Mouse (Mus musculus): ENCODE results near the gene Bmpr1b.

Gene Bmpr1b

DNA sequence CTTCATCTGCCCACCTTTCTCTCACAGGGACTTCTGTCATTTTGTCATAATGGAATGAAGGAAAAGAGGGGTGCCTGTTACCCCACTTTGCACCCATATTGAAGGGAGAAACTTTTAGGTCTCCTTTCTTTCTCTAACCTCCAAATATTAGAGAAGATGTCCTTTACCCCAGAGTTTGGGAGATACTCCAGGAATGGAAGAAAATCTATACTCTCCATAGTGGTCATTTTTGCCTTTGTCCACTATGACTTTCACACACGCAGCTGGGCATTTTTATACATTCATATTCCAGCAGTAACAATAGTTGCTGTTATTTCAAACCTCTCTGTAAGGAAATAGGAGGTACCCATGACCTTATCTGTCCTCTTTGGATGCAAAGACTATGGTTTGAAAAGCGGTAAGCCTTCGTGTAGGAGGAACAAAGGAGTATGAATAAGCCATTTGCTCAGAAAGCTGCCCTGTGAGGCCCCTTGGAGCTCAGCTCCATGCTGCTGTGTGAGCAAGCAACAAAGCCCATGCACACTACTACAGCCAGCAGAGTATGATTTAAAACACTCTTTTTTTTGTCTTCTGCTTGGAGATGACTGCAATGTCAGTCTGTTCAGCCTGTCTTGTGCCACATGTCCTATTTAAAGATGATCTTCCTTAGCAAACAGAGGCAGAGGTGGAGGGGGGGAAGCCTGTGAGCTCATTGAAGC, 350.5 kb downstream of the Bmpr1b start:
- peak; percentile 34 for DNase-seq (ENCODE audit: low spot score)

DNA sequence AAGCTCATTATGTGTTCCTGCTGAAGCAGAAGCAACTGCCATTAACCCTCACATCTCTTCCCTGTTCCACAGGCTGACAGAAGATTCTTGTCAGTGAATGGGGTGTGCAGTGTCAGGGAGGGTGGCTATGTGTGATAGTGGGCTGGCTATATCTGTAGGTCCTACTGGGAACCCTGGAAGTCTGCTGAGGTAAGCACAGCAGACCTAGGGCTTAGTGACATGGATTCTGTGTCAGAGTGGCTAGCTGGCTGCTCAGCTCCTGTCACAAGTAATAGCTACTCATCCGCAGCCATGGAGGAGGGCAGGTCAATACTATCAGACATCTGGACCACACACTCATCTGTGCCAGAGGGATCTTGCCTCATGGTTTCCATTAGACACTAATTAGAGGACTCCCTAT, 354.4 kb downstream of the Bmpr1b start:
- DNase-seq (ENCODE audit: low spot score) = peak; percentile 23

DNA sequence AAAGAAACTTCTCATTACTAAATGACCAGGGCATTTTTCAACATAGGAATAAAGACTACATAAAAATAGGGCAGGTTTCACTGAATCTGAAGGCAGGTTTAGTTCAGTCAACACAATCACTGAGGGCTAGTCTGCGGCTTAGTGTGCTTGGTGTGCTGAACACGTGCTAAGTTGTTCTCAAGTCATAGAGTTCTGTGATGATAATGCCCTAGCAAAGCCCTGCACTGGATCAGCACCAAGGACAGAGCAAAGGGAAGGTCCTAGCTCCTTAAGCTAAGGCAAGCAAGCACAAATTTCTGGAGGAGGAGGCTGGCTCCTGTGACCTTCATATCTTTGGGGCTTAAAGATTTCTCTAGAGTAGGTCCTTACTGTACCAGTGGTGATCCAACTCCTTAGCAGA, 357.9 kb downstream of the Bmpr1b start:
- peak; percentile 86 for DNase-seq (ENCODE audit: low spot score)

DNA sequence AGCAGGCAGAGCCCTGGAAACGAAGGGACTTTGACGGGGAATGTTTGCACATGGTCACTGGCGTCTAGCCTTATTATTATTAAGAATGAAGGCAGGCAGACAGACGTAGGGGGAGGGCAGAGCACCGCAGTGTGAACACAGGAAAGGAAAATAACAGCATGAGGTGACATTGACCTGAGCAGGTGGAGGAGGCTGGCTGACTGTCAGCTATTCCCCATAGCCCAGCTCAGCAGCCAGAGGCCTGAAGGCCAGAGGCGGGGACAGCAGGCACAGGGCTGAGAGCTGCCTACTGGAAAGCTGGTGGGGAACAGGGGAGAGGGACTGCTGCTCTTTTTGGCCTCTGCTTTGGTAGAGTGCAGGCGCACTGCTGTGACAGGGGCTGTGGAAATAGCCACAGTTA, 358.3 kb downstream of the Bmpr1b start:
- no peak for DNase-seq (ENCODE audit: low spot score)

DNA sequence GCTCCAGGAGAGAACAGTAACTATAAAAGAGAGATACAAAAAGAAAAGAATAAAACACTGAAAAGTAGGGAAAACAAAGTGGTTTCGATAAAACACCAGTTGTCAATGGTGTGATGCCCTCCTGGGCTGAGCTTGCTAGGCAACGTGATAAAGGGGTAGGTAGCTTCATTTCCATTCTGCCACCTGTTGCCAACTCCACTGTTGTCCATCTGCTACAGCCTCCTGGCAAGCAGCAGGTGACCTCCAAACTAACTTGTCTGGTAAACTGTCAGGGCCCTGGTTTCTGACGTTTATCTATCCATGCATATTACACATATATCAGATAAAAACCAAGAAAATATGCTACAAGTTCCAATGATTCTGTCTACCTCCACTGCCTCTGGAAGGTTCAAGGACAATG, 359.6 kb downstream of the Bmpr1b start:
- DNase-seq (ENCODE audit: low spot score) = no peak

DNA sequence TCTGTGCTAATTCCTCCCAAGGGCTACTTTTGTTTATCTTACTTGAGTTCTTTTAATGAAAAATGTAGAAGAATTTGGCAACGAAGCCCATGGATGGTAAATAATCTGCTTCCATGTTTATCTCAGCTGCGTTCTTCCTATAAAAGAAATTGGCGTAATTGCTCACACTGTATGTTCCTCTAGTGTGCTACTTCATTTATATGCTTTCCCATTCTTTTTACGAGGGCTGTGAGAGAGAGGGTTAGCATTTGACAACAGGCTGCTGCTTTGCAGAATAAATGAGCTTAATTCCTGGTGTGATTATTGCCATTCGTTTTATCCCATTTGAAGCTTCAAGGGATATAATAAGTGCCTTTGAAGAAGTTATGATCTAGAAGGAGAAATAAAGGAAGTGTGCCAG, 365.1 kb downstream of the Bmpr1b start:
- DNase-seq (ENCODE audit: low spot score) = no peak

DNA sequence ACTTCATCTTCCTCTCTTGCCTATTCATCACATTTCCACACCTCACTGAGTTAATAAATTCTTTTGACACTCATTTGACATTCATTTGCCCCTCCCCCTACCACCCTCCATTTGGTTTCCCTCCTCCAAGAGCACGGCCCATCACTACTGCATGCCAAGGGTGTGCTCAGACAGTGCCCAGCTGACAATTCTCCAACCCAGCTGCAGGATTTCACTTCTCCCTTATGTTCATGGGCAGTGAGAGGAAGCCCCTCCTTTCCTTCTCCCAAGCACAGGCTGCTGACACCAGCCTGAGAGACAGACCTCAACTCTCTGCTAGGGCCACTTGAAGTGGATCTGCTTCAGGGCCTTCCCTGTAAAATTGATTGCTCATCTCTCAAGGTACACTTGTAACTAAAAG, 371.4 kb downstream of the Bmpr1b start:
- DNase-seq (ENCODE audit: low spot score) = no peak

DNA sequence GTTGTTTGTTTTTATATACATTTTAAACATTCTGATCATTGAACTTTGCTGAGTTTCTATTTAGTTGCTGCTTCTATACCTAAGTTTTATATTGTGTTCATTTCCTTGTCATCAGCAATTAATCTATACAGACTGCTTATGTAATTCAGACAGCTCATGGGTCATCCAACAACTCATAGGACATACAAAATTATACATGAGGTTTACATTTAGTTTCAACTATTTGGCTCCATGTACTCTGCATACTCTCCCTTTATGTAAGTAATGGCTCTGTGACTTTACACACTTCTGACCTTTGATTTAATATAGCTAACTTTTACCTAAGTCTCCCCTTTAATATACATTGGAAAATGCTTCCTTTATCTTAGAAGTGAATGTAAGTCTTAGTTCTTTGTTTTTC, 371.9 kb downstream of the Bmpr1b start:
- DNase-seq (ENCODE audit: low spot score) = no peak

DNA sequence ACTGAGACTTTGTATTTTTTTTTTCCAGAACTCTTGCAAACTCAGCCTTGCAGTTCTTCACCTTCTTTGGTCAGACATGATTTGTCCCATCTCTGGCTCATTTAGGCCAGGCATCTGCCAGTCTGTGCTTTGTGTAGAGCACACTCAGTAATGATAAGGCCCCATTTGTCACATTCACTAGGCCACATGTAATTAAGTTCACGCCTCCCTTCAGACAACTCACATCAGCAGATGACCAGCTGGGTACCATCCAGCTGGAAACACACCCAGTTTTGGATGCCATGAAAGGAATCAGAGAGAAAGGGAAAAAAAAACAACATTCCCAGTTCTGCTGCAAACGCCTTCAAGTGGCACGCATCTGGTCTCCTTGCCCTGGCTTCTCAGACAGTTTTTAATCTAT, 374.9 kb downstream of the Bmpr1b start:
- no peak for DNase-seq (ENCODE audit: low spot score)

DNA sequence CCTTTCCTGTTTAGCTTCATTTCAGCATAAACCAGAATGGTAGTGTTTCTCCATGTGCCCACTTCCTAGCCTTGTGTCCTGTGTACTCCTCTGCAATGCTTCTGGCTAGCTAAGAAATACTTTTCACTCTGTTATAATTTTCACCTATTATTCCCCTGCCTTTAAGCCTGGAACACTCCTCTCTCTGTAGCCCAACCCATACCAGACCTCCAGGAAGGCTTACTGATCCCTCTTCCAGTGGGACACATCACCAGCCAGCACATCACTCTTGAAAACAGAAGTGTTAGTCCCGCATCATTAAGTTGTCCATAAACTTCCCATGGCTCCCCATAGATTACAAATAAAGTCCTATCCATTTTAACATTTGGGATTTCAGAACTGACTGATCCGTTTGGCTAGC, 375.5 kb downstream of the Bmpr1b start:
- no peak for DNase-seq (ENCODE audit: low spot score)

DNA sequence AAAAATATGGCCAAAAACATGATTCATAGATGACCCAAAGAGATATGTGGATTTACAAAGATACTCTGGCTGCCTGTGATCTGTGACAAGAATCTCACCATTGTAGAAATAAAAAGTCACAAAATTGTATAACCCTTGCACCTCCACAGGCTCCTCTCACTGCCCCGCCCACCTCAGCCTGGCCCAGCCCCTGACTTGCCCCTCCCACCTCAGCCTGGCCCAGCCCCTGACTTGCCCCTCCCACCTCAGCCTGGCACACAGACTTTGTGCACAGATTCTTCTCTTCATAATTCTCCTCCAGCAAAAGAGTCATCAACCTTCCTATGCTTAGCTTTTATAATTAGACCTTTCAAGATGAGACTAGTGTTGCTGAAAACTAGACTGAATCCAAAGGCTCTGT, 377.1 kb downstream of the Bmpr1b start:
- no peak for DNase-seq (ENCODE audit: low spot score)

DNA sequence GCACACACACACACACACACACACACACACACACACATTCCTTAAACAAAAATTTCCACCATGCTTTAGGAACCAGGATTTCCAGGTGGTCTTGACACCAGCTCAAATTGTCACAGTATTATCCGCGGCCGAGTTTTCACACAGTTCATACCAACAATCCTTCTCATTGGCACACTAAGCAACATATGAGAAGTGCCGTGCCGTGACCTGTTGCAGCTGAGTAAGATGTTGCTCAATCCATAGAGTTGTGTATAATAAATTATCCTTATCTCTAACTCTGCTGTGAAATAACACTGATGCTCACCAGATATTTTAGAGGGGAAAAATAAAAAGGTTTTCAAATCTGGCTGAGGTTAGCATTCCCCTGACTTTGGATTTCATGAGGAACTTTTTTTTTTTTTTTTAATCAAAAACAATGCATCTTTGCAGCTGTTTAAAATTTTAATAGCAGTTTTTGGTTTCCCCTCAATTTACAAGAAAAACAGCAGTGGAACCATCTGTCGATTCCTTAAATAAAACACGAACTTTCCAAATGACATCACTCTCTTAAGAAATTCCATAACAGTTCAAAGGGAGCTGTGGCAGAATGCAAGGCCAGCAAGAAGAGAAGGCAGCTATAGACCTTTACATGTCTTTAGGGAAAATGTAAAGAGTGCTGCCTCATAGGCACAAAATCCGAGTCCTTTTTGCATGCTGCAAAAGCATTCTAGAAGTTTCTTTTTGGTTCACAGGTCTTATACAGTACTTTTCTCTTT, 378.0 kb downstream of the Bmpr1b start:
- no peak for DNase-seq (ENCODE audit: low spot score)

All from embryo, embryonic 10 days (tissue).